Mouse (Mus musculus): ENCODE data around the gene Islr. TPM values are rescaled to one million over a fixed set of nuclear protein-coding genes. Genes with fewer than 3 reads are reported as not detected.

The Islr gene
- polyA plus RNA-seq, 1 experiment: 21.9 TPM

DNA sequence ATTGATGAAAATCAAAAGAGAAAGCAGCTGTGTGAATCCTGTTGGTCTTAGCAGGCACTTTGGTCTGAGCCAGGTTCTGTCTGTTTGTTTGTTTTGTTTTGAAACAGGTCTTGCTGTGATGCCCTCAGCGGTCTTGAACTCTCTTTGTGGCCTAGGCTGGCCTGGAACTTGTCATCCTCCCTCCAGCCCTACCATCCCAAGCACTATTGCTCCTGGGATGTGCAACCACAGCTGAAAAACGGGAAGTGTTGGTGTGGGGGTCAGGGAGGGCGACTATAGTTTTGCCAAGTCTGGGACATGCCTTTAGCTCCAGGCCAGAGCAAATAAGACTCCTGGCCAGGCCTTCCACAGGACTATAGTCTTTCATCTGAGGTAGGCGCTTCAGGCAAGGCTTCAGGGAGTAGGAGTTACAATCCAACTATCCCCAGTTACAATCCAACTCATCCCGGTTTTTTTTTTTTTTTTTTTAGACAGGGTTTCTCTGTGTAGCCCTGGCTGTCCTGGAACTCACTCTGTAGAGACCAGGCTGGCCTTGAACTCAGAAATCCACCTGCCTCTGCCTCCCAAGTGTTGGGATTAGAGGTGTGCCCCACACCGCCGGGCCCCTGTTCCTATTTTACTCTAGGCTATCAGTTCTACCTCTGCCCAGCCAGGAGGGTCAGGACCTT, 44.8 kb upstream of the Islr start:
- Histone ChIP-seq H3K36me3 (ENCODE audit: control insufficient read depth, insufficient read depth, low read length) (peaks cover 11% of the 10 kb centered on the region; the same call in 1 of the 2 replicates), H3K27me3 (ENCODE audit: control insufficient read depth, insufficient read depth, low read length) (no peaks in the 10 kb centered on the region), H3K4me1 (ENCODE audit: control insufficient read depth, insufficient read depth, insufficient read length) (peaks cover 9% of the 10 kb centered on the region; the same call in 1 of the 2 replicates), H3K4me3 (ENCODE audit: extremely low read depth, insufficient read depth, insufficient read length) (peak overlapping the region; percentile 83), H3K27ac (ENCODE audit: insufficient read depth, low read length) (peak overlapping the region; percentile 92)
- TF ChIP-seq CTCF (IDR thresholded peaks at IDR 0.05; ENCODE audit: extremely low read depth, insufficient read depth, insufficient read length, insufficient replicate concordance) (no peak), POLR2A (IDR thresholded peaks at IDR 0.05; ENCODE audit: low read depth, low read length) (no peak)
- 3% methylated on average over 7 of the region's 7 CpGs for WGBS
- no peak for DNase-seq (ENCODE audit: low read depth in 1 of 2, low spot score in 2 of 2)

DNA sequence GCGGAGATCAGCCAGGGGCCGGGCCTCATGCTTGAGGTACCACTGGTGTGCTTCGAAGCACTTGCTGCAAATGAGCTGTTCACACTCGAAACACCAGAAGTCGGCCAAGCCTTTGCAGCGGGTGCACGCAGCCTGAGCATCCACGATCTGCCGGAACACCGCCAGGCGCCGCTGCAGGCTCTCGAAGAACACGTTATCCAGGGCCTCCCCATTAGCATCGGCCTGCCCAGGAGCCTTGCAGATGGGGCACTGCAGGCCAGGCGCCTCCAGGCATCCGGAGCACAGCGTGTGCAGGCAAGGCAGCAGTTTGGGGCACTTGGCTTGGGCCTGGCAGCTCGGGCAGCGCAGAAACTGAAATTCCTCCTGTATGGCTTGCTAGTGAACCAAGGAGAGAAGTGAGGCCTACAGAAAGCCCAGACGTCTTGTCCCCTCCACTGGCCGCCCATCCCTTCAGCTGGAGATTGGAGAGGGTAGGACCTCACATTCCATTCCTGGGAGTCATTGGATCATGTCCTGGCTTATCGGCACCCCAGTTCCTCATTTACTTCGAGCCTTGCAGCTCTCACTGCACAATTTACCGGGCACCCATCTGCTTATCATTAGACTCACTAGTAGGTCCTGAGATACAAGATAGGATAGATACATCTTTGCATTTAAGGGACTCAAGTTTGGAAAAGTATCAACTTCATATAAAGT, 43.1 kb upstream of the Islr start:
- WGBS: 6% methylated on average over 25 of the region's 25 CpGs
- Histone ChIP-seq H3K4me3 (ENCODE audit: extremely low read depth, insufficient read depth, insufficient read length) (peak overlapping the region; percentile 58), H3K4me1 (ENCODE audit: control insufficient read depth, insufficient read depth, insufficient read length) (peaks cover 16% of the 10 kb centered on the region; the same call in 1 of the 2 replicates), H3K36me3 (ENCODE audit: control insufficient read depth, insufficient read depth, low read length) (peaks cover 13% of the 10 kb centered on the region; the same call in 1 of the 2 replicates), H3K27me3 (ENCODE audit: control insufficient read depth, insufficient read depth, low read length) (no peaks in the 10 kb centered on the region), H3K27ac (ENCODE audit: insufficient read depth, low read length) (peak overlapping the region; percentile 76)
- TF ChIP-seq CTCF (IDR thresholded peaks at IDR 0.05; ENCODE audit: extremely low read depth, insufficient read depth, insufficient read length, insufficient replicate concordance): peak; percentile 80; the same call in 1 of the 2 replicates
- peak; percentile 7; the same call in 1 of the 2 replicates for TF ChIP-seq POLR2A (IDR thresholded peaks at IDR 0.05; ENCODE audit: low read depth, low read length)
- peak; percentile 73 to 89 for DNase-seq (ENCODE audit: low read depth in 1 of 2, low spot score in 2 of 2)

DNA sequence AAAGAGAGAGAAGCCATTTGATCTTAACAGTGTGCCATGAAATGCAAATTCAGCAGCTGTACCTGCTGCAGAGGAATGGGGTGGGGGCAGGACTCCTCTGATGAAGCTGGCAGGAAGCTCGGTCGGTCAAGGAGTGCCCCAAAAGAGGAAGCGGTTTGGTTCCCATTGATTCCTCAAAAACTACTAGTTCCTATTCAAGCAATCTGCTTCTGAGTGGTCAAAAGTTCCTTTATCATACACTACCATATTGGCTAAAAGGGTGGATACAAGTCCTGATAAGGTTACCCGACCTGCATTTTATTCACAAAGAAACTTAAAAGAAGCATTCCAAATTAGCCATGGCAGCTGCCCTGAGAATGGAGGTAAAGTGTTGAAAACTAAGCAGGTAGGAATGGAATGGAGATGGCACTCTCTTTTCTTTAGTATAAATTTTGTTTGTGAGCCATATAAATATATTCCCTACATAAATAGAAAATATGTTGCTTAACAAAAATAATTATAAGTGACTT, 42.0 kb upstream of the Islr start:
- Histone ChIP-seq H3K4me3 (ENCODE audit: extremely low read depth, insufficient read depth, insufficient read length) (no peak overlapping the region), H3K36me3 (ENCODE audit: control insufficient read depth, insufficient read depth, low read length) (peaks cover 13% of the 10 kb centered on the region; the same call in 1 of the 2 replicates), H3K27me3 (ENCODE audit: control insufficient read depth, insufficient read depth, low read length) (no peaks in the 10 kb centered on the region), H3K4me1 (ENCODE audit: control insufficient read depth, insufficient read depth, insufficient read length) (peaks cover 25% of the 10 kb centered on the region; the same call in 1 of the 2 replicates), H3K27ac (ENCODE audit: insufficient read depth, low read length) (0 out of 2 replicates have a peak overlapping the region, but pooled peaks have one; percentile 0)
- DNase-seq (ENCODE audit: low read depth in 1 of 2, low spot score in 2 of 2): peak in 1 of 2 experiments; percentile 53
- no peak for TF ChIP-seq POLR2A (IDR thresholded peaks at IDR 0.05; ENCODE audit: low read depth, low read length)
- no peak for TF ChIP-seq CTCF (IDR thresholded peaks at IDR 0.05; ENCODE audit: extremely low read depth, insufficient read depth, insufficient read length, insufficient replicate concordance)
- 5% methylated on average over 4 of the region's 4 CpGs for WGBS

DNA sequence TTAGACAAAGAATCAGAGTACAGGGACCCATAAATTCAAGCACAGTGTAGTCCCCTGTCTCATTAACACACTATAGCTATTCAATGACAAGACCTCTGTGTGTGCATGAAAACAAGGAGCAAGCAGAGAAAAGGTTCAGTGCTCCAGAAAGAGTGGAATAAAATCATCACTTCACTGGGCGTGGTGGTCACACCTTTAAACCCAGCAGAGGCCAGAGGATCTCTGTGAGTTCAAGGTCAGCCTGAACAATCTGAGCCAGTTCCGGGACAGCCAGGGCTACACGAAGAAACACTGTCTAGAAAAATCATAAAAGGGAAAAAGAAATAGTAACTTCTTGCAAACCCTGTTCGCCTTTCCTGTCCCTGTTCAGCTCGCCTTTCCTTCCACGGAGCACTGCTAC, 39.6 kb upstream of the Islr start:
- H3K27ac ChIP-seq (ENCODE audit: insufficient read depth, low read length): no peak overlapping the region

DNA sequence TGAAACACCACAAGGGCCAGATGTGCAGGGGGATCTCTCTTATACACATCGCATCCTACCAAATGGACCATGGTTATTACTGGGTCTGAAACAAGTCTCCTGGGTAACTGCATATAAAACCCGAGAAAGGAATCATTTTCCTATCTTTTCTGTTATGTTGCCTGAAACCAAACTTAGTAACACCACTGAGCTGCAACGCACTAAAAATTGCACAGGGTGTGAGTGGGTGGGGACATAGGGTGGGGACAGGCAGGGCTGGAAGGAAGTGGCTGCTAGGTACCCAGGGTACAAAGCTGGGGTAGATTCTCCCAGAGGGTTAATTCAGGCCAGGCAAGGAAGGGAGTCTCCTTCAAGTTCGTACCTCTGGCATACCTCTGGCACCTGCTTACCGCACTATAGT, 38.6 kb upstream of the Islr start:
- Histone ChIP-seq H3K27ac (ENCODE audit: insufficient read depth, low read length) (peak overlapping the region; percentile 69), H3K4me1 (ENCODE audit: control insufficient read depth, insufficient read depth, insufficient read length) (peaks cover 26% of the 10 kb centered on the region; the same call in 1 of the 2 replicates), H3K4me3 (ENCODE audit: extremely low read depth, insufficient read depth, insufficient read length) (no peak overlapping the region), H3K36me3 (ENCODE audit: control insufficient read depth, insufficient read depth, low read length) (peaks cover 21% of the 10 kb centered on the region), H3K27me3 (ENCODE audit: control insufficient read depth, insufficient read depth, low read length) (no peaks in the 10 kb centered on the region)
- TF ChIP-seq CTCF (IDR thresholded peaks at IDR 0.05; ENCODE audit: extremely low read depth, insufficient read depth, insufficient read length, insufficient replicate concordance): no peak
- TF ChIP-seq POLR2A (IDR thresholded peaks at IDR 0.05; ENCODE audit: low read depth, low read length): no peak
- WGBS: 27% methylated on average over 5 of the region's 5 CpGs
- no peak for DNase-seq (ENCODE audit: low read depth in 1 of 2, low spot score in 2 of 2)

More for the DNA sequence above, 39.6 kb upstream of the Islr start:
- WGBS: 78% methylated on average over 6 of the region's 6 CpGs
- no peak for DNase-seq (ENCODE audit: low read depth in 1 of 2, low spot score in 2 of 2)
- H3K36me3 ChIP-seq (ENCODE audit: control insufficient read depth, insufficient read depth, low read length): peaks cover 20% of the 10 kb centered on the region
- H3K4me1 ChIP-seq (ENCODE audit: control insufficient read depth, insufficient read depth, insufficient read length): peaks cover 26% of the 10 kb centered on the region; the same call in 1 of the 2 replicates
- H3K27me3 ChIP-seq (ENCODE audit: control insufficient read depth, insufficient read depth, low read length): no peaks in the 10 kb centered on the region
- no peak for TF ChIP-seq POLR2A (IDR thresholded peaks at IDR 0.05; ENCODE audit: low read depth, low read length)
- TF ChIP-seq CTCF (IDR thresholded peaks at IDR 0.05; ENCODE audit: extremely low read depth, insufficient read depth, insufficient read length, insufficient replicate concordance): no peak
- H3K4me3 ChIP-seq (ENCODE audit: extremely low read depth, insufficient read depth, insufficient read length): no peak overlapping the region

DNA sequence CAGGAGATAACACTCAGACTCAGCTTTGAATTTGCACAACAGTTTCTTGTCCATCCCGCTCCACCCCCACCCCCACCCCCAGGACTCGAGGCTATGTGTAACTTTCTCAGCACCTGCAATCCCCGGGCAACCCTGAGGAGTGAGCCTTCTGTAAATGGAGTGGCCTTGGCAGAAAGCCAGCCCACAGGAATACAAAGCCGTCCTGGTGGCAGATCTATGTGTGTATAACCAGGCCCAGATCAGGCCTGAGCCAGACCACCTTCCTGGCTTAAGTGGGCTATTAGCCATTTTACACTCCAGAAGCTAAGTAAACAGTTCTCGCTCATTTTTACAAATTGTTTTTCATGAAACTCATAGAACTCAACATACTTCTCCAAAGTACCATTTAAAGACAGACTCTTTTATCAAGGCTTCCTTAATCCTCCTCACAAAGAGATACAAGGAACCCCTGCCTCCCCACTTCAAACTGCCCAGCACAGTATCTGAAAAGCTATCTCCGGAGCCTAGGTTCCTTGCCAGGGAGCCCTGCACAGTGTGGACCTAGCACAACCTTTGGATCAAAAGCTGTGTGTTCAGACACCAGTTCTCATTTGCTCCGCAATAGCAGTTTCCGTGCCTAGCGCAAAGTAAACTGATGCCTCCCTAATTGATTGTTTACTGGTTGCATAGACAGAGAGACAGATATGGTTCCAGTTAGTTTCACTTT, 37.8 kb upstream of the Islr start:
- Histone ChIP-seq H3K36me3 (ENCODE audit: control insufficient read depth, insufficient read depth, low read length) (peaks cover 20% of the 10 kb centered on the region), H3K27me3 (ENCODE audit: control insufficient read depth, insufficient read depth, low read length) (no peaks in the 10 kb centered on the region), H3K4me1 (ENCODE audit: control insufficient read depth, insufficient read depth, insufficient read length) (peaks cover 22% of the 10 kb centered on the region; the same call in 1 of the 2 replicates), H3K27ac (ENCODE audit: insufficient read depth, low read length) (peak overlapping the region; percentile 69), H3K4me3 (ENCODE audit: extremely low read depth, insufficient read depth, insufficient read length) (no peak overlapping the region)
- 51% methylated on average over 9 of the region's 9 CpGs for WGBS
- no peak for TF ChIP-seq CTCF (IDR thresholded peaks at IDR 0.05; ENCODE audit: extremely low read depth, insufficient read depth, insufficient read length, insufficient replicate concordance)
- no peak for TF ChIP-seq POLR2A (IDR thresholded peaks at IDR 0.05; ENCODE audit: low read depth, low read length)
- DNase-seq (ENCODE audit: low read depth in 1 of 2, low spot score in 2 of 2): no peak
